ENCODE assay signal across 8 mouse cellular contexts in genomic region chr2:80669868-80670666, GRCm38 (mm10). TPM values are rescaled to one million over a fixed set of nuclear protein-coding genes. Genes with fewer than 3 reads are reported as not detected.
A peak's percentile ranks its signal among the peaks of the same experiment; 100 is the strongest.
DNase-seq lines count a peak whose midpoint lies in the region; ATAC-seq and TF ChIP-seq lines count a peak whose summit lies in the region.

No protein-coding gene starts in this region.

- TF ChIP-seq CTCF in thymus, adult 2 months (IDR thresholded peaks at IDR 0.05; ENCODE audit: borderline replicate concordance, control insufficient read depth, extremely low read depth, insufficient read depth, low read length, poor library complexity): no peak
- TF ChIP-seq CTCF in forebrain, postnatal 0 days (IDR thresholded peaks at IDR 0.05; ENCODE audit: low read depth): peak; percentile 68

- no peak for TF ChIP-seq POLR2A in thymus, adult 2 months (IDR thresholded peaks at IDR 0.05; ENCODE audit: control insufficient read depth, extremely low read depth, insufficient read depth, low read length, poor library complexity)

- 77% methylated on average over 11 of the region's 11 CpGs for WGBS in hindbrain, embryonic 16.5 days
- WGBS in hindbrain, embryonic 12.5 days: 73% methylated on average over 11 of the region's 11 CpGs
- WGBS in thymus, adult 2 months: 85% methylated on average over 11 of the region's 11 CpGs
- WGBS in forebrain, postnatal 0 days: 64% methylated on average over 11 of the region's 11 CpGs

- H3K4me3 ChIP-seq in hindbrain, embryonic 16.5 days (ENCODE audit: low read length): no peak overlapping the region
- H3K4me3 ChIP-seq in hindbrain, embryonic 12.5 days: no peak overlapping the region
- no peak overlapping the region for H3K4me3 ChIP-seq in thymus, adult 2 months (ENCODE audit: control insufficient read depth, insufficient read depth, low read length)
- H3K4me3 ChIP-seq in forebrain, postnatal 0 days (ENCODE audit: low read depth, low read length): no peak overlapping the region

- H3K27ac ChIP-seq in hindbrain, embryonic 16.5 days (ENCODE audit: low read depth, low read length): no peak overlapping the region
- H3K27ac ChIP-seq in hindbrain, embryonic 12.5 days: no peak overlapping the region
- H3K27ac ChIP-seq in thymus, adult 2 months (ENCODE audit: control insufficient read depth, insufficient read depth, low read length): no peak overlapping the region
- H3K27ac ChIP-seq in forebrain, postnatal 0 days (ENCODE audit: low read depth, low read length): no peak overlapping the region

- no peaks in the 10 kb centered on the region for H3K4me1 ChIP-seq in hindbrain, embryonic 16.5 days (ENCODE audit: control insufficient read depth, insufficient read depth, low read depth, low read length)
- H3K4me1 ChIP-seq in hindbrain, embryonic 12.5 days: no peaks in the 10 kb centered on the region
- H3K4me1 ChIP-seq in thymus, adult 2 months (replicated peaks; ENCODE audit: control insufficient read depth, insufficient read depth, low read length): no peaks in the 10 kb centered on the region
- H3K4me1 ChIP-seq in forebrain, postnatal 0 days (ENCODE audit: insufficient read depth): no peaks in the 10 kb centered on the region

- H3K9me3 ChIP-seq in hindbrain, embryonic 16.5 days (ENCODE audit: control insufficient read depth, low read length): no peaks in the 10 kb centered on the region
- H3K9me3 ChIP-seq in hindbrain, embryonic 12.5 days (replicated peaks): no peaks in the 10 kb centered on the region
- H3K9me3 ChIP-seq in forebrain, postnatal 0 days (ENCODE audit: low read length): no peaks in the 10 kb centered on the region

- no peaks in the 10 kb centered on the region; the same call in 1 of the 2 replicates for H3K36me3 ChIP-seq in hindbrain, embryonic 16.5 days (ENCODE audit: control insufficient read depth, insufficient read depth, low read length)
- H3K36me3 ChIP-seq in hindbrain, embryonic 12.5 days: no peaks in the 10 kb centered on the region
- H3K36me3 ChIP-seq in thymus, adult 2 months (ENCODE audit: control insufficient read depth, insufficient read depth, low read length): peaks cover 4% of the 10 kb centered on the region; the same call in 1 of the 2 replicates
- no peaks in the 10 kb centered on the region for H3K36me3 ChIP-seq in forebrain, postnatal 0 days (ENCODE audit: insufficient read depth)

- H3K9ac ChIP-seq in hindbrain, embryonic 16.5 days (ENCODE audit: low read depth, low read length): no peak overlapping the region
- H3K9ac ChIP-seq in hindbrain, embryonic 12.5 days: no peak overlapping the region
- no peak overlapping the region for H3K9ac ChIP-seq in forebrain, postnatal 0 days

- H3K4me2 ChIP-seq in hindbrain, embryonic 16.5 days (ENCODE audit: low read length): no peak overlapping the region
- H3K4me2 ChIP-seq in hindbrain, embryonic 12.5 days (replicated peaks): no peak overlapping the region
- no peak overlapping the region for H3K4me2 ChIP-seq in forebrain, postnatal 0 days (ENCODE audit: low read depth)

- peak; percentile 13; the same call in 1 of the 2 replicates for ATAC-seq in hindbrain, embryonic 16.5 days
- ATAC-seq in hindbrain, embryonic 12.5 days (ENCODE audit: low FRiP score): no peak
- ATAC-seq in forebrain, postnatal 0 days: no peak
- ATAC-seq in inflammation-experienced regulatory T-cells, adult 6 months: no peak

- no peaks in the 10 kb centered on the region for H3K27me3 ChIP-seq in hindbrain, embryonic 16.5 days (replicated peaks; ENCODE audit: control insufficient read depth, insufficient read depth, low read length)
- no peaks in the 10 kb centered on the region for H3K27me3 ChIP-seq in hindbrain, embryonic 12.5 days
- no peaks in the 10 kb centered on the region for H3K27me3 ChIP-seq in thymus, adult 2 months (ENCODE audit: control insufficient read depth, insufficient read depth, low read length)
- H3K27me3 ChIP-seq in forebrain, postnatal 0 days (ENCODE audit: insufficient read depth, low read length): no peaks in the 10 kb centered on the region

- DNase-seq in thymus, postnatal 14 days: peak; percentile 13
- no peak for DNase-seq in thymus, adult 2 months
- peak; percentile 49 for DNase-seq in forebrain, postnatal 0 days
- DNase-seq in c-Kit-positive CD71-positive TER-119-positive erythroid progenitor cells, embryonic 14.5 days (ENCODE audit: low spot score): no peak
- DNase-seq in cerebellum, postnatal 14 days: no peak

RNA-seq across cellular contexts. Expression of gene Nup35, which starts 53.0 kb away (rescaled TPM):
- 51.7 and 53.7 TPM in 2 replicates for polyA plus RNA-seq in hindbrain, embryonic 16.5 days (2015; fragmentation: Nextera tagmentation; extraction: Ambion mirVana)
- 52.3 and 53.0 TPM in 2 replicates for polyA plus RNA-seq in hindbrain, embryonic 12.5 days (2016; fragmentation: Nextera tagmentation; extraction: Ambion mirVana)
- 38.1 and 48.3 TPM in 2 replicates for polyA plus RNA-seq in thymus, adult 2 months (2012; rRNA removed)
- 46.1 and 49.2 TPM in 2 replicates for total RNA-seq in forebrain, postnatal 0 days (2014; rRNA removed)
- polyA plus RNA-seq in forebrain, postnatal 0 days (2015; fragmentation: Nextera tagmentation; extraction: Ambion mirVana): 30.0 and 33.8 TPM in 2 replicates
- polyA plus RNA-seq in inflammation-experienced regulatory T-cells, adult 6 months (2017; shearing (Covaris generic)): 10 to 100 TPM; 27.5 to 35.3 (median 34.4) TPM

RNA-seq across cellular contexts. Expression of gene Dusp19, which starts 53.2 kb away (rescaled TPM):
- polyA plus RNA-seq in hindbrain, embryonic 16.5 days (2015; fragmentation: Nextera tagmentation; extraction: Ambion mirVana): 15.4 and 15.7 TPM in 2 replicates
- 21.2 and 22.7 TPM in 2 replicates for polyA plus RNA-seq in hindbrain, embryonic 12.5 days (2016; fragmentation: Nextera tagmentation; extraction: Ambion mirVana)
- polyA plus RNA-seq in thymus, adult 2 months (2012; rRNA removed): 5.1 and 5.4 TPM in 2 replicates
- total RNA-seq in forebrain, postnatal 0 days (2014; rRNA removed): 20.2 and 20.5 TPM in 2 replicates
- 9.6 and 10.5 TPM in 2 replicates for polyA plus RNA-seq in forebrain, postnatal 0 days (2015; fragmentation: Nextera tagmentation; extraction: Ambion mirVana)
- 10 to 100 TPM; 16.1 to 22.1 (median 20.9) TPM for polyA plus RNA-seq in inflammation-experienced regulatory T-cells, adult 6 months (2017; shearing (Covaris generic))

Comparison
In these comparisons a context has a peak if more than half of its experiments do, and no peak if none do; other contexts are left out.
1. DNase-seq: peak in thymus, postnatal 14 days (single experiment) and forebrain, postnatal 0 days (single experiment); none in thymus, adult 2 months (single experiment), c-Kit-positive CD71-positive TER-119-positive erythroid progenitor cells, embryonic 14.5 days (single experiment) and cerebellum, postnatal 14 days (0 of 2).